Mouse (Mus musculus) bone marrow, adult 2 months (tissue): Measurements from ENCODE around the gene Spdef. TPM values are rescaled to one million over a fixed set of nuclear protein-coding genes. Genes with fewer than 3 reads are reported as not detected.
A peak's percentile ranks its signal among the peaks of the same experiment; 100 is the strongest.

Experiments used
- H3K27ac ChIP-seq: fragments of 200-500 bp; 2 replicates; pipeline ENCODE4 v1.5.1; 2012; ENCODE audit warnings: low read depth, mild to moderate bottlenecking, control low read depth, inconsistent platforms, low read length; ENCODE audit not compliant: control insufficient read depth, poor library complexity, insufficient read depth
- H3K4me1 ChIP-seq: fragments of 200-500 bp; 2 replicates; pipeline ENCODE4 v1.6.1; 2011; ENCODE audit warnings: low read length; ENCODE audit not compliant: control insufficient read depth, insufficient read depth
- H3K4me3 ChIP-seq: fragments of 200-500 bp; replicated peaks from 2 replicates; pipeline ENCODE3; 2011; ENCODE audit warnings: mild to moderate bottlenecking, low read depth, low read length, control low read depth; ENCODE audit not compliant: control insufficient read depth
- CTCF ChIP-seq: fragments of 200-500 bp; IDR thresholded peaks from 2 replicates; pipeline ENCODE4 v1.5.1; 2011; ENCODE audit warnings: low read length, control low read depth; ENCODE audit not compliant: control insufficient read depth, insufficient read depth
- POLR2A ChIP-seq: fragments of 200-500 bp; IDR thresholded peaks from 2 replicates; pipeline ENCODE4 v1.6.1; 2011; ENCODE audit warnings: low read depth, mild to moderate bottlenecking, control low read depth, low read length, borderline replicate concordance; ENCODE audit not compliant: control insufficient read depth
- WGBS: fragments of 180-500 bp; shearing (Covaris S2); methylation state at CpG from one replicate; pipeline ENCODE4 v1.1.7; 2018; 5-methylcytosine and 5-hydroxymethylcytosine counted together
- polyA plus RNA-seq: library from polyadenylated mRNA; stranded (reverse); fragments of >200 nt; gene quantifications from 2 replicates; pipeline ENCODE4 v1.2.4, GENCODE M21; 2011; ENCODE audit warnings: low replicate concordance; ENCODE audit not compliant: missing spikeins, insufficient read depth, insufficient read length

Gene Spdef
- polyA plus RNA-seq, 1 experiment = not detected

- WGBS = 96% methylated on average over 11 of the region's 11 CpGs
- Histone ChIP-seq H3K27ac (no peak overlapping the region), H3K4me1 (no peaks in the 10 kb centered on the region), H3K4me3 (no peak overlapping the region)
- TF ChIP-seq CTCF = no peak
- TF ChIP-seq POLR2A = no peak
These were observed 34.1 kb upstream of the Spdef start for GRCm38 (mm10) chr17:27762884-27763283.

GRCm38 (mm10) chr17:27761639-27762336, 33.0 kb upstream of the Spdef start:
- H3K4me1 ChIP-seq = no peaks in the 10 kb centered on the region
- TF ChIP-seq CTCF = peak; percentile 70
- no peak for TF ChIP-seq POLR2A
- H3K4me3 ChIP-seq = no peak overlapping the region
- 53% methylated on average over 9 of the region's 9 CpGs for WGBS
- no peak overlapping the region for H3K27ac ChIP-seq

GRCm38 (mm10) chr17:27760169-27760568, 31.4 kb upstream of the Spdef start:
- H3K4me3 ChIP-seq = no peak overlapping the region
- WGBS = 75% methylated on average over 6 of the region's 6 CpGs
- no peak for TF ChIP-seq POLR2A
- no peak for TF ChIP-seq CTCF
- H3K4me1 ChIP-seq = no peaks in the 10 kb centered on the region
- no peak overlapping the region for H3K27ac ChIP-seq

- whole genome bisulfite sequencing = 80% methylated on average over 8 of the region's 8 CpGs
- Histone ChIP-seq H3K4me1 (no peaks in the 10 kb centered on the region), H3K27ac (no peak overlapping the region), H3K4me3 (no peak overlapping the region)
- TF ChIP-seq POLR2A (no peak), CTCF (no peak)
These were observed 22.8 kb upstream of the Spdef start for GRCm38 (mm10) chr17:27751314-27752202.

- Histone ChIP-seq H3K27ac (no peak overlapping the region), H3K4me1 (no peaks in the 10 kb centered on the region), H3K4me3 (no peak overlapping the region)
- WGBS = 93% methylated on average over 6 of the region's 6 CpGs
- TF ChIP-seq CTCF = no peak
- TF ChIP-seq POLR2A = no peak
These were observed 21.7 kb upstream of the Spdef start for GRCm38 (mm10) chr17:27750451-27750942.

- 88% methylated on average over 2 of the region's 2 CpGs for WGBS
These were observed 19.4 kb upstream of the Spdef start for GRCm38 (mm10) chr17:27748123-27748522.

GRCm38 (mm10) chr17:27746446-27746845, 17.7 kb upstream of the Spdef start:
- TF ChIP-seq POLR2A (no peak), CTCF (no peak)
- WGBS = 82% methylated on average over 4 of the region's 4 CpGs
- no peak overlapping the region for H3K27ac ChIP-seq
- no peak overlapping the region for H3K4me3 ChIP-seq
- no peaks in the 10 kb centered on the region for H3K4me1 ChIP-seq

More at GRCm38 (mm10) chr17:27748123-27748522, 19.4 kb upstream of the Spdef start:
- Histone ChIP-seq H3K4me1 (no peaks in the 10 kb centered on the region), H3K27ac (no peak overlapping the region), H3K4me3 (no peak overlapping the region)
- no peak for TF ChIP-seq CTCF
- no peak for TF ChIP-seq POLR2A

- no peak overlapping the region for H3K4me3 ChIP-seq
- H3K4me1 ChIP-seq = no peaks in the 10 kb centered on the region
- TF ChIP-seq CTCF = no peak
- no peak for TF ChIP-seq POLR2A
- H3K27ac ChIP-seq = no peak overlapping the region
- 91% methylated on average over 6 of the region's 6 CpGs for WGBS
These were observed 12.2 kb upstream of the Spdef start for GRCm38 (mm10) chr17:27740961-27741360.
